Mouse (Mus musculus): ENCODE measurements around the gene Rpf2.
A peak's percentile ranks its signal among the peaks of the same experiment; 100 is the strongest.

- no peak for TF ChIP-seq POLR2A (IDR thresholded peaks at IDR 0.05; ENCODE audit: extremely low read depth, insufficient read depth, low read length)
- peak; percentile 18; the same call in 1 of the 2 replicates for TF ChIP-seq CTCF (IDR thresholded peaks at IDR 0.05; ENCODE audit: extremely low read depth, insufficient read depth, low read length)
Observed at GRCm38 (mm10) chr10:40249625-40250024, 2.8 kb upstream of the Rpf2 start.

Measured in cortical plate, adult 2 months (tissue).